Mouse (Mus musculus) kidney, adult 2 months (tissue): ENCODE data around the gene Usp49.

Source experiments
- CTCF ChIP-seq: fragments of 200-500 bp; conservative IDR thresholded peaks from 2 replicates; pipeline ENCODE4 v1.5.1; 2011; ENCODE audit warnings: low read depth, mild to moderate bottlenecking, control low read depth, low read length, moderate library complexity, mixed read lengths; ENCODE audit not compliant: insufficient read depth, insufficient read length
- POLR2A ChIP-seq: fragments of 200-500 bp; IDR thresholded peaks from one replicate; pipeline ENCODE4 v1.6.1; 2011; ENCODE audit warnings: low read depth, low read length, control low read depth

DNA sequence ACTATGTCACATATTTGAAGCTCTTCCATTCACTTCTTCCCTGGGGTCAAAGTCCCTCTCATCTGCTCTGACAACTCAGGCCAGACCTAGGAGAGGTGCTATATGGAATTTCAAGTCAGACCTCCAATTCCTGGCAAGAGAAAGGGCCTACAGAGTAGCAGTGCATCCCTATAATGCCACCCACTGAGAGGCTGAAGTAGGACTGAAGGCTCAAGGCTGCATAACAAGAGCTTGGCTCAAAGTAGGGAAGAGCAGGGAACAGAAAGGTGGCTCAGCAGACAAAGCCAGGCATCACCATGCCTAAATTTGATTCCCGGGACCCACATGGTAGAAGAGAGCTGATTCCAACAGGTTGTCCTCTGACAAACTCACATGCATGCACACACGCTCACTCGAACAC is 61.2 kb downstream of the Usp49 start:
- no peak for TF ChIP-seq CTCF
- TF ChIP-seq POLR2A: no peak
